Mouse (Mus musculus) heart, embryonic 14.5 days (tissue): Measurements from ENCODE around the gene Ttc21a. TPM values are rescaled to one million over a fixed set of nuclear protein-coding genes. Genes with fewer than 3 reads are reported as not detected.

Experiments used
- ATAC-seq: fragments of 200-750 bp; cut with Nextera tagmentation; 2 replicates; pipeline ENCODE4 v1.8.0; 2017; ENCODE audit warnings: low read depth, moderate TSS enrichment; ENCODE audit not compliant: insufficient number of reproducible peaks, insufficient read depth, low FRiP score
- H3K27ac ChIP-seq, 2 experiments: fragments of 200-500 bp in 1 of 2; fragments of 300-500 bp in 1 of 2; sonication (generic) in 1 of 2; replicated peaks in 1 of 2; 2 replicates each; pipeline ENCODE4 v1.5.1; 2012 to 2014; ENCODE audit warnings: low read depth in 2 of 2, low read length in 2 of 2, control low read depth in 1 of 2, mild to moderate bottlenecking in 1 of 2, mixed read lengths in 1 of 2; ENCODE audit not compliant: control insufficient read depth in 1 of 2, insufficient read depth in 1 of 2
- H3K27me3 ChIP-seq: fragments of 300-500 bp; sonication (generic); 2 replicates; pipeline ENCODE4 v1.6.1; 2014; ENCODE audit warnings: mild to moderate bottlenecking, low read length, control low read depth; ENCODE audit not compliant: control insufficient read depth, insufficient read depth
- H3K36me3 ChIP-seq: fragments of 300-500 bp; sonication (generic); 2 replicates; pipeline ENCODE4 v1.6.1; 2014; ENCODE audit warnings: mild to moderate bottlenecking, control low read depth, low read length, mixed read lengths; ENCODE audit not compliant: control insufficient read depth, insufficient read depth
- H3K4me1 ChIP-seq, 2 experiments: fragments of 200-500 bp in 1 of 2; fragments of 300-500 bp in 1 of 2; sonication (generic) in 1 of 2; 2 replicates each; pipeline ENCODE4 v1.6.1; 2012 to 2014; ENCODE audit warnings: low read length in 2 of 2, control low read depth in 1 of 2, mixed read lengths in 1 of 2; ENCODE audit not compliant: control insufficient read depth in 2 of 2, insufficient read depth in 2 of 2
- H3K4me2 ChIP-seq: fragments of 300-500 bp; sonication (generic); 2 replicates; pipeline ENCODE4 v1.6.1; 2014; ENCODE audit warnings: mild to moderate bottlenecking, low read length
- H3K4me3 ChIP-seq, 2 experiments: fragments of 200-500 bp in 1 of 2; fragments of 300-500 bp in 1 of 2; sonication (generic) in 1 of 2; 2 replicates each; pipeline ENCODE4 v1.5.1; 2012 to 2014; ENCODE audit warnings: low read length in 2 of 2, mild to moderate bottlenecking in 2 of 2, control low read depth in 1 of 2, low read depth in 1 of 2, moderate library complexity in 1 of 2; ENCODE audit not compliant: control insufficient read depth in 1 of 2, insufficient read depth in 1 of 2
- H3K9ac ChIP-seq: fragments of 300-500 bp; sonication (generic); 2 replicates; pipeline ENCODE4 v1.6.1; 2014; ENCODE audit warnings: mild to moderate bottlenecking, low read length
- H3K9me3 ChIP-seq: fragments of 300-500 bp; sonication (generic); 2 replicates; pipeline ENCODE4 v1.6.1; 2016; ENCODE audit warnings: low read length, control low read depth; ENCODE audit not compliant: control insufficient read depth
- WGBS: fragments of 180-500 bp; shearing (Covaris S2); extraction: QIAGEN DNeasy Blood & Tissue Kit; methylation state at CpG from one replicate; pipeline ENCODE4 v1.1.7; 2014; 5-methylcytosine and 5-hydroxymethylcytosine counted together
- polyA plus RNA-seq: library from polyadenylated mRNA; unstranded; fragments of >200 nt; fragmentation: Nextera tagmentation; extraction: Ambion mirVana; gene quantifications from 2 replicates; pipeline ENCODE4 v1.2.1, GENCODE M21; 2014

The Ttc21a gene
- polyA plus RNA-seq, result 0.07 and 0.49 TPM in 2 replicates

GRCm38 (mm10) chr9:119937005-119937773 lies at the start of gene Ttc21a, which contains the start of gene Gorasp1:
Ttc21a (plus strand) TSS chr9:119937606.
Gorasp1 (minus strand) TSS chr9:119937565.
- WGBS, result 2% methylated on average over 40 of the region's 40 CpGs
- peak; percentile 92 for ATAC-seq
- Histone ChIP-seq H3K9ac (peak within 1 kb of the TSS; percentile 88), H3K27me3 (no peaks in the 10 kb centered on the region), H3K4me2 (peak within 1 kb of the TSS; percentile 91), H3K27ac (peak within 1 kb of the TSS; percentile 66 to 74), H3K9me3 (no peaks in the 10 kb centered on the region), H3K4me3 (peak within 1 kb of the TSS; percentile 75 to 79), H3K4me1 (peaks cover 8 to 11% of the 10 kb centered on the region in 2 experiments), H3K36me3 (peaks cover 4% of the 10 kb centered on the region; the same call in 1 of the 2 replicates)

DNA sequence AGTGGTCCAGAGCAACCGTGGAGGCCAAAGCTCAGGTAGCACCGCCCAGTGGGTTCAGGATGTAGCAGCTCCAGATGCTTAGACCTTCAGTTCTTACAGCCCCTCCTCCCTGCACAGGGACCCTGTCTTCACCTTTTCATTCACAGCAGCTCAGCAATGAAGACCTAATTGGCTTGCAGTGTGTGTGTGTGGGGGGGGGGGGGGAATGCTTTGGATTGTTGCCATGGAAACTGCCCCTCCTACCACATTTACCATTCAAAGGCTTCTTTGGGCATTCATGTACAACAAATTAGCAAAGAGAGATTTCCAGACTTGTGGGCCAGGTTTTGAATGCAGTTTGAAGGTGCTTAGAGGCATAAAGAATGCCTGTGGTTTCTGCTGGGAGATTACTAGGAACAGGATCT lies 48.6 kb upstream of the Ttc21a start:
- ATAC-seq, result no peak
- Histone ChIP-seq H3K27me3 (no peaks in the 10 kb centered on the region), H3K9ac (no peak overlapping the region), H3K4me2 (no peak overlapping the region), H3K9me3 (no peaks in the 10 kb centered on the region), H3K36me3 (no peaks in the 10 kb centered on the region), H3K4me3 (no peak overlapping the region), H3K27ac (no peak overlapping the region), H3K4me1 (no peaks in the 10 kb centered on the region)
- 50% methylated on average over 2 of the region's 2 CpGs for WGBS

DNA sequence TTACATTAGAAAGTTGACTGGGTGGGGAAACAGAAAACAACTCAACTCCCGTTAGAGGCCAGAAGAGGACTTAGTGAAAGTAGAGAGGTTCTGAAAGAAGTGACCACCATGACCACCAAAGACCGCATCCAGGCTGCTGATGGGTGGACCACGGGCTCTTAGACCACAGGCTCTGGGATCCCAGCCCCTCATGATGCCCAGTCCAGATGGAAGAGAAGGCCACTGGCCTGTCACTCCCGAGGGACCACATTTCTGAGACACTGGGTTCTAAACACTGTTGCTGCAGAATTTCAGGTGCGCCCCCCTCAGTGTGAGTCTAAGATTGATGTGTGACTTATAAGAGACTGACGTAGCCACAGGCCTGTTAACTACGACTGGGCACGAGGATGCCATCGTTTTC lies 48.0 kb upstream of the Ttc21a start:
- Histone ChIP-seq H3K4me1 (0 out of 4 replicates have a peak, but pooled peaks cover 0 to 3% of the 10 kb centered on the region in 2 experiments), H3K27ac (no peak overlapping the region), H3K36me3 (no peaks in the 10 kb centered on the region), H3K27me3 (no peaks in the 10 kb centered on the region), H3K9ac (no peak overlapping the region), H3K9me3 (no peaks in the 10 kb centered on the region), H3K4me2 (no peak overlapping the region), H3K4me3 (no peak overlapping the region)
- no peak for ATAC-seq
- 82% methylated on average over 9 of the region's 9 CpGs for WGBS

DNA sequence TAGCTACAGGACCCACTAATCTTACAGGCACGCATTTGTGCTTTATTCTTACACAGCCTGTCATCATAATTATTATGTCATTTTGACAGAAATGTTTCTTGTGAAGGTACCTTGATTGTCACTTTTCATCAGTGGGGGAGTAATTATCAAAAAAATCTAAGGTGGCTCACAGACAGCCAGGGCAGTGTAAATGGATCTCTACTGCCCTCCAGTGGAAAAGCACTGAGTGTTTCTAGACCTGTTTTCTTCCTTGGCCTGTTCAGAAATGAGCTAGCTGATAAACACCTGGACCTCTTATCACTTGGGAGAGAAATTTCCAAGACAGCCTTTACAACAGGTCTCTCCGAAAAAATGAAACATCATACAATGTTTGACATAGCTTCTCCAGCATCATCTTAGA lies 46.7 kb upstream of the Ttc21a start:
- H3K4me2 ChIP-seq, result no peak overlapping the region
- WGBS, result 44% methylated on average over 2 of the region's 2 CpGs
- H3K4me3 ChIP-seq, result no peak overlapping the region
- peaks cover 4 to 7% of the 10 kb centered on the region in 2 experiments for H3K4me1 ChIP-seq
- no peak for ATAC-seq
- H3K9ac ChIP-seq, result no peak overlapping the region
- no peaks in the 10 kb centered on the region for H3K36me3 ChIP-seq
- no peak overlapping the region for H3K27ac ChIP-seq
- H3K9me3 ChIP-seq, result no peaks in the 10 kb centered on the region
- no peaks in the 10 kb centered on the region for H3K27me3 ChIP-seq

GRCm38 (mm10) chr9:119893881-119894280 lies 43.5 kb upstream of the Ttc21a start:
- no peak for ATAC-seq
- Histone ChIP-seq H3K36me3 (no peaks in the 10 kb centered on the region), H3K4me3 (no peak overlapping the region), H3K4me2 (peak overlapping the region; percentile 94), H3K4me1 (peaks cover 5 to 13% of the 10 kb centered on the region in 2 experiments), H3K9ac (no peak overlapping the region; the same call in 1 of the 2 replicates), H3K27me3 (no peaks in the 10 kb centered on the region), H3K27ac (no peak overlapping the region), H3K9me3 (no peaks in the 10 kb centered on the region)
- 80% methylated on average over 5 of the region's 5 CpGs for WGBS

DNA sequence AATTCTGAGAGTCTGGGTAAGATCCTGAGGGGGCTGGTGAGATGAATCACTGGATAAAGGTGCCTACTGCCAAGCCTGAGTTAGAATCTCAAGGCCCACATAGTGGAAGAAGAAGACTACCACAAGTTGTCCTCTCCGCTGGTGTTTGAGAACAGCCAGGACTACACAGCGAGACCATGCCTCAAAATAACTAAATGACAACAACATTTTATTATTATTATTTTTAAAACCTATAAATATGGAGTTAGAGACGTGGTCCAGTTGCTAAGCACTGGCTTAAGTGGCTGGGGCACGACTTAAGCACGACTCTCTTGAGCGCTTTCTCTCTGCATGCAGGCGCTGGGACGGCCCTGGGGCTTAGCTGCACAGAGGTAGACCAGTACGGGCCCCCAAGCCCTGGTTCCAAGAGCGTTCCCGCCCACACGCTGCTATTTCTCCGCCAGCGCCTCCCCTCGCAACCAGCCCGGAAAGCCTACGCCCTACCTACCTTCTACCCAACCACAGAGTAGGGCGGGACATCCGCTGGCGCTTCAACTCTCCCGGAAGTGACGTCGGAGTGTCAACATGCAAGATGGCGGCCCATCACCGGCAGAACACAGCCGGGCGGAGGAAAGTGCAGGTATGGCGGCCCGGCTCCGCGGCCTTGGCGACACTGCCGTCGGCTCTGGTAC lies 42.9 kb upstream of the Ttc21a start, which contains the start of gene Wdr48:
Wdr48 (plus strand) TSS at position 540 of the 671 bp plus-strand sequence.
- H3K27ac ChIP-seq, result peak within 1 kb of the TSS; percentile 66 to 81
- H3K4me2 ChIP-seq, result peak within 1 kb of the TSS; percentile 94
- no peaks in the 10 kb centered on the region for H3K9me3 ChIP-seq
- no peaks in the 10 kb centered on the region for H3K27me3 ChIP-seq
- WGBS, result 3% methylated on average over 34 of the region's 34 CpGs
- peak within 1 kb of the TSS; percentile 94 for H3K9ac ChIP-seq
- H3K36me3 ChIP-seq, result no peaks in the 10 kb centered on the region
- H3K4me3 ChIP-seq, result peak within 1 kb of the TSS; percentile 94 to 96
- H3K4me1 ChIP-seq, result peaks cover 5 to 13% of the 10 kb centered on the region in 2 experiments
- ATAC-seq, result peak; percentile 97

GRCm38 (mm10) chr9:119895040-119895721 lies 42.2 kb upstream of the Ttc21a start:
- peak; percentile 65 for ATAC-seq
- Histone ChIP-seq H3K4me1 (peaks cover 5 to 13% of the 10 kb centered on the region in 2 experiments), H3K27ac (peak overlapping the region; percentile 22 to 66; a peak in 3 of 4 replicates), H3K36me3 (no peaks in the 10 kb centered on the region), H3K9me3 (no peaks in the 10 kb centered on the region), H3K4me3 (peak overlapping the region; percentile 94 to 96), H3K4me2 (peak overlapping the region; percentile 94), H3K9ac (peak overlapping the region; percentile 94), H3K27me3 (no peaks in the 10 kb centered on the region)
- 2% methylated on average over 38 of the region's 71 CpGs for WGBS
